Mouse (Mus musculus) hindbrain, embryonic 10.5 days (tissue): ENCODE data around the gene Tcf7. TPM values are rescaled to one million over a fixed set of nuclear protein-coding genes. Genes with fewer than 3 reads are reported as not detected.
"Not testable (repeated sequence)": the region's sequence is repeated elsewhere in the genome, so short reads cannot be mapped to it uniquely, and the experiment has no call there.

Source experiments
- DNase-seq: peaks from one replicate; pipeline ENCODE4 v3.0.0-alpha.2; 2017; ENCODE audit warnings: low spot score
- H3K27ac ChIP-seq: fragments of 300-500 bp; sonication (generic); 2 replicates; pipeline ENCODE4 v1.5.1; 2016; ENCODE audit warnings: mild to moderate bottlenecking, moderate library complexity
- H3K27me3 ChIP-seq: fragments of 300-500 bp; sonication (generic); 2 replicates; pipeline ENCODE4 v1.6.1; 2016; ENCODE audit warnings: mild to moderate bottlenecking; ENCODE audit not compliant: poor library complexity, insufficient read depth, severe bottlenecking
- H3K36me3 ChIP-seq: fragments of 300-500 bp; sonication (generic); 2 replicates; pipeline ENCODE4 v1.6.1; 2016; ENCODE audit warnings: mild to moderate bottlenecking, moderate library complexity
- H3K4me1 ChIP-seq: fragments of 300-500 bp; sonication (generic); replicated peaks from 2 replicates; pipeline ENCODE4 v1.6.1; 2016; ENCODE audit warnings: mild to moderate bottlenecking
- H3K4me3 ChIP-seq: fragments of 300-500 bp; sonication (generic); 2 replicates; pipeline ENCODE4 v1.5.1; 2016; ENCODE audit warnings: mild to moderate bottlenecking, moderate library complexity
- H3K9me3 ChIP-seq: fragments of 300-500 bp; sonication (generic); 2 replicates; pipeline ENCODE4 v1.6.1; 2016; ENCODE audit warnings: mild to moderate bottlenecking, moderate library complexity
- WGBS: fragments of 180-500 bp; shearing (Covaris S2); methylation state at CpG from one replicate; pipeline ENCODE4 v1.1.7; 2016; 5-methylcytosine and 5-hydroxymethylcytosine counted together
- polyA plus RNA-seq: library from polyadenylated mRNA; unstranded; fragments of >200 nt; fragmentation: Nextera tagmentation; extraction: Ambion mirVana; gene quantifications from 2 replicates; pipeline ENCODE4 v1.2.1, GENCODE M21; 2016

Gene Tcf7
- polyA plus RNA-seq, 1 experiment from 2014 or later, result 9.3 TPM

DNA sequence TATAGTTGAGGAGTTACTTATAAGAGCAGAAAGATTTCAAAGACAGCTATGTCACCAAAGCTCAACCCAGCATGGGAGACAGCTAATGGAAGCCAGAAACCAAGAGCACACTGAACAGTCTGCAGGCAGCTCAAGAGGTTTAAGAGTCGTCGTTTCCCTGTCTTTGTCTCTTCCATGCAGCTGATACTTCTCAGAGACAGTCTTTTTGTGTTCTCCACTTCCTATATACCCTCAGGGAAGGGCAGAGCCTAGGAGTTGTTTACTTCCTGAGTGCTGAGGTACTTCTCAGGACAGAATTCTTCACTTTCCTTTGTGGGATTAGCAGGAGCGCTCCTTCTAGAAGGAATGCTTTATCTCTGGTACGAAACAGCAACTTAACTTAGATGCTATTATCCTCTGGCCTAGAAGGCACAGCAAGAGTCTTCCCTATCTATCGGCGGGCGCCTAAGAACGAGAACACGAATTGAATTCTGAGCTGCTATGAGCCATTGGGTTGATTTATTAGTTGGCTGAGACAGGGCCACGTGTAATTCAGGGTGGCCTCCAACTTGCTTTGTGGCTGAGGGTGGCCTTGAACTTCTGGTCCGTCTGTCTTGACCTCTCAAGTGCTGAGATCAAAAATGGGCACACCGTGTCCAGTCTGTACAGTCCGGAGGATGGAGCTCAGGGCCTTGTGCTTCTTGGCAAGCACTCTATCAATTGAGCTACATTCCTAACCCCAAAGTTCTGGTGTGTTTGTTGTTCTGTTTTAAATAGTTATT, 55.2 kb downstream of the Tcf7 start:
- WGBS, result 88% methylated on average over 13 of the region's 13 CpGs

GRCm38 (mm10) chr11:52227053-52227452, 55.8 kb downstream of the Tcf7 start:
- Histone ChIP-seq H3K27me3 (peaks cover 11% of the 10 kb centered on the region), H3K4me1 (peaks cover 16% of the 10 kb centered on the region), H3K36me3 (no peaks in the 10 kb centered on the region), H3K27ac (no peak overlapping the region), H3K9me3 (no peaks in the 10 kb centered on the region), H3K4me3 (no peak overlapping the region)
- no peak for DNase-seq
- WGBS, result 81% methylated on average over 3 of the region's 3 CpGs

More for the DNA sequence above, 55.2 kb downstream of the Tcf7 start:
- no peak for DNase-seq
- H3K4me1 ChIP-seq, result peaks cover 16% of the 10 kb centered on the region
- no peaks in the 10 kb centered on the region for H3K36me3 ChIP-seq
- no peaks in the 10 kb centered on the region for H3K9me3 ChIP-seq
- no peak overlapping the region for H3K4me3 ChIP-seq
- H3K27ac ChIP-seq, result no peak overlapping the region
- H3K27me3 ChIP-seq, result peaks cover 11% of the 10 kb centered on the region

DNA sequence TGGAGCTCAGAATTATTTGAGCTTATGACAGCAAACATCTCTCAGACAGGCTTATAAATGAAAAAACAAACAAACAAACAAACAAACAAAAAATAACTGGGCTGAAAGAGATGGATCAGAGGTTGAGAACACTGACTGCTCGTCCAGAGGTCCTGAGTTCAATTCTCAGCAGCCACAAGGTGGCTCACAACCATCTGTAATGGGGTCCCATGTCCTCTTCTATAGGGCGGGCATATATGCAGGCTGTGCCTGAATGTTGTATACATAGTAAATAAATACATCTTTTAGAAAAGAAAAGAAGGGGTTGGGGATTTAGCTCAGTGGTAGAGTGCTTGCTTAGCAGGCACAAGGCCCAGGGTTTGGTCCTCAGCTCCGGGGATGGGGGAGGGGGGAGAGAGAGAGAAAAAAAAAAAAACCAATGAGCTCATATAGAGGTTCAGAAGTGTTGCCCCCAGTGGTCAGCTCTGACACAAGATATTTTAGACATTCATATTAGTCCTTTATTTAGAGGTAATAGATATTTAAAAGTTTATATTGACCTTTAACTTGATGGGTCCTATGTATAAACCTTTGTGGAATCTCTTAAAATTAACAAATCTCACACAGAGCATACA, 56.7 kb downstream of the Tcf7 start:
- Histone ChIP-seq H3K36me3 (no peaks in the 10 kb centered on the region), H3K9me3 (no peaks in the 10 kb centered on the region), H3K27ac (no peak overlapping the region), H3K4me3 (no peak overlapping the region), H3K27me3 (peaks cover 11% of the 10 kb centered on the region), H3K4me1 (peaks cover 14% of the 10 kb centered on the region)
- 68% methylated on average over 3 of the region's 3 CpGs for WGBS
- DNase-seq, result no peak

DNA sequence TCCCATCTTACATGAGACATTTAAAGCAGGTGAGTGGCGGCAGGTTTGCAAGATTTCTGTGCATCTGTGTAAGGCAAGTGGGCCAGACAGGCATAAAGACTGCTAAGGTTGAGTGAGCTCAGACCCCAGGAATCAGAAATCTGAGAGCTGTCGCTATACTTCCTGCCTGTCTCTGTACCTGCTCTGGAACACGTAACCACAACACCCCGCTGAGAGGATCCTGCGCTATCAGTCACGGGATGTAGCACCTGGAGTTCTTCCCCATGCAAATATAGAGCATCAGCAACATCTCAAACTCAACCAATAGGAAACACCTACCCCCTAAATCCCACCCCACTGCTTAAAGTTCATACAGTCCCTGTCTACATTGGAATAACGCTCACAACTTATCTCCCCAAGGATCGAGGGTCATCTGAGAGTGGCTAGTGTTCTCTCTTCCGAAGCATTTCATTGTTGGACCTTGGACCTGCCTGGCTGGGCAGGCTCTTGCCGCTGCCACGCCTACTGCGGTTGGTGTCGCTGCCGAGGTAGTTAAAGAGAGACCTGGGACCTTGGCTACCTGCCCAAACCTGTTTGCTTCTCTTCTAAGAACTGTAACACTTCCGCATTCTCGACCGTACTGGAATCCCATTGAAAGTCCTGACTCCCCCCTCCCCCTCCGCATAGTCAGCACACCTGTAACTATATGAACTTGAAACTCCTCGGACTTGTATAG, 58.7 kb downstream of the Tcf7 start:
- WGBS, result 17% methylated on average over 19 of the region's 19 CpGs
- Histone ChIP-seq H3K27ac (no peak overlapping the region), H3K36me3 (no peaks in the 10 kb centered on the region), H3K9me3 (no peaks in the 10 kb centered on the region), H3K4me1 (peaks cover 7% of the 10 kb centered on the region), H3K27me3 (peaks cover 11% of the 10 kb centered on the region), H3K4me3 (0 out of 2 replicates have a peak overlapping the region, but pooled peaks have one; percentile 20)
- DNase-seq, result no peak

GRCm38 (mm10) chr11:52222891-52223290, 59.9 kb downstream of the Tcf7 start:
- Histone ChIP-seq H3K9me3 (no peaks in the 10 kb centered on the region), H3K36me3 (no peaks in the 10 kb centered on the region), H3K4me1 (peaks cover 7% of the 10 kb centered on the region), H3K27me3 (peaks cover 11% of the 10 kb centered on the region), H3K27ac (no peak overlapping the region), H3K4me3 (no peak overlapping the region)
- WGBS, result 68% methylated on average over 6 of the region's 6 CpGs
- no peak for DNase-seq

DNA sequence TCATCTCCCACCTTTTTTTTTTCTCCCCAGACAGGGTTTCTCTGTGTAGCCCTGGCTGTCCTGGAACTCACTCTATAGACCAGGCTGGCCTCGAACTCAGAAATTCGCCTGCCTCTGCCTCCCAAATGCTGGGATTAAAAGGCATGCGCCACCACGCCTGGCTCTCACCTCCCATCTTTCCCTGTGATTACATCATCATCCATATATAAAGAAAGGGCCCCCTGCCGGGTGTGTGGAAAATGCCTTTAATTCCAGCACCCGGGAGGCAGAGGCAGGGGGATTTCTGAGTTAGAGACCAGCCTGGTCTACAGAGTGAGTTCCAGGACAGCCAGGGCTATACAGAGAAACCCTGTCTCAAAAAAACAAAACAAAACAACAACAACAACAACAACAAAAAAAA, 60.9 kb downstream of the Tcf7 start:
- not testable (repeated sequence) for H3K36me3 ChIP-seq, H3K4me1 ChIP-seq, H3K4me3 ChIP-seq, DNase-seq, H3K27ac ChIP-seq, H3K9me3 ChIP-seq
- H3K27me3 ChIP-seq, result peaks cover 11% of the 10 kb centered on the region
- WGBS, result 88% methylated on average over 6 of the region's 6 CpGs

GRCm38 (mm10) chr11:52220282-52220681, 62.5 kb downstream of the Tcf7 start:
- H3K4me3 ChIP-seq, result peak overlapping the region; percentile 20
- no peak overlapping the region for H3K27ac ChIP-seq

DNA sequence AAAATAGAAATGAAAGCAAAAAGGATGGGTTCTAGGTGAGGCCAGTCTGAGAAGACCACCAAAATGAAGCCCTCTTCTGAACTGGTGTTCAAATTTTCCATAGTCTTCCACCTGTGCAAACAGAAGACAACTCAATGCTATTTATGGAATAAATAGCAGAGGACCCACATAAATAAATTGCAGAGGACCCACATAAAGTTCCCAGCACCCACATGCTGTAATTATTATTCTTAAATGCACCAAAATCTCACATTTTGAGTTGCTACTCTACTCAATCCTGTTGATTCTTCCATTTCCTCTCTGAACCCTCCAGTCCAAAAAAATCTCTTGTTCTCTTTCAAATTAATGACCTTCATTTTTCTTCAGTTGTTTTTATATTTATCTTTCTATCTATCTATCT, 68.9 kb downstream of the Tcf7 start, which contains the start of gene Olfr1371:
Gene Olfr1371 (minus strand): TSS at position 101 of the 400 bp plus-strand sequence.
- H3K4me1 ChIP-seq, result no peaks in the 10 kb centered on the region
- H3K4me3 ChIP-seq, result no peak within 1 kb of the TSS
- H3K27ac ChIP-seq, result no peak within 1 kb of the TSS
- H3K9me3 ChIP-seq, result no peaks in the 10 kb centered on the region
- H3K36me3 ChIP-seq, result no peaks in the 10 kb centered on the region
- H3K27me3 ChIP-seq, result no peaks in the 10 kb centered on the region
- DNase-seq, result no peak

More at GRCm38 (mm10) chr11:52220282-52220681, 62.5 kb downstream of the Tcf7 start:
- Histone ChIP-seq H3K36me3 (no peaks in the 10 kb centered on the region), H3K9me3 (no peaks in the 10 kb centered on the region), H3K27me3 (peaks cover 11% of the 10 kb centered on the region), H3K4me1 (peaks cover 7% of the 10 kb centered on the region)
- DNase-seq, result peak; percentile 76
- 8% methylated on average over 4 of the region's 4 CpGs for WGBS

Other genes starting within 250 kb of the Tcf7 start
- gene Ppp2ca, start 184.3 kb downstream of the Tcf7 start, polyA plus RNA-seq, result 84.2 and 97.8 TPM in 2 replicates
- not detected in 2 replicates for gene Olfr1373, start 137.5 kb downstream of the Tcf7 start, polyA plus RNA-seq
- not detected in 2 replicates for gene Olfr1371, start 69.0 kb downstream of the Tcf7 start, polyA plus RNA-seq
- 905 and 976 TPM in 2 replicates for gene Skp1a, start 51.0 kb downstream of the Tcf7 start, polyA plus RNA-seq
- gene Vdac1, start 77.8 kb upstream of the Tcf7 start, polyA plus RNA-seq, result 222 and 241 TPM in 2 replicates
- gene 9530068E07Rik, start 113.4 kb upstream of the Tcf7 start, polyA plus RNA-seq, result 149 and 168 TPM in 2 replicates